Mouse (Mus musculus) gonadal fat pad, adult 2 months (tissue): ENCODE measurements at regions not wholly inside any gene's neighbourhood (a gene's known extent, or its start where the extent isn't known, plus 50 kb on each side); places are given as distances from the start of the nearest gene placed in this dataset.

Source experiments
- DNase-seq: peaks from one replicate; pipeline ENCODE4 v3.0.0-alpha.2; 2012; ENCODE audit warnings: low read depth

DNA sequence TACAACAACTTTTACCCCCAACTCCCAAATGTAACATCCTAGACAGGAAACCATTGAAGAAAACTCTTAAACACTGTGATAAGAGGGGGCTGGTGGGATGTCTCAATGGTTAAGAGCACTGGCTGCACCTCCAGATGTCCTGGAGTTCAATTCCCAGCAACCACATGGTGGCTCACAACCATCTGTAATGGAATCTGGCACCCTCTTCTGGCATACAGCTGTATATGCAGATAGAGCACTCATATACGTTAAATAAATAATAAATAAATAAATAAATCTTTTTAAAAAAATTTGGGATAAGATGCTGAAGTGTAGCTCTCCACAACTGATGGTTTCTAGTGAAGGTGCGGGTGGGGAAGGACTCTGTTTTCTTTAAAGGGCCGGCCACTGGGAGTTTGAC is 69.3 kb downstream of the Kctd15 start:
- no peak for DNase-seq

DNA sequence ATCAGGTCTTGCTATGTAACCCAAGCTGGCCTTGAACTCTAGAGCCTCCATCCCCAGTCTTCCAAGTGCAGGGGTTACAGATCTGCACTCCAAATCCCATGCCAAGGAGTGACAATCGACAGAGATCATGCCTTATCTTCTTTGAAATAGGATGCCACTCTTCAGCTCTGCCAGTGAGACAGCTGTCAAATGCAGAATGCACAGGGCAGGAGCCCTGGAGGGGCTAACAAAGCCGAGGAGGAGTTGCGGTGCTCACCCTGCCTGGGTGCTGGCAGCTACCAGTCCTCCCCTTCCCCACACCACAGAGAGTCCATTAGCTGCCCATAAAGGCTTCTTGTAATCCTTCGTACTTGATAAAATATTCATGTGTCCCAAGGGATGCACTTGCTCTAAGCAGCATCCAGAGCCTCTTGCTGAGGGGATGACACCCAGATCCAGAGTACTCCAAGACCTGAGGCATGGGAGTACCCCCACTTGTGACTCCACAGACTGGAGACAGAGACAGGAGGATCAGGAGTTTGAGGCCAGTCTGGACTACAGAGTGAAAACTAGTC is 71.1 kb downstream of the Kctd15 start:
- no peak for DNase-seq

DNA sequence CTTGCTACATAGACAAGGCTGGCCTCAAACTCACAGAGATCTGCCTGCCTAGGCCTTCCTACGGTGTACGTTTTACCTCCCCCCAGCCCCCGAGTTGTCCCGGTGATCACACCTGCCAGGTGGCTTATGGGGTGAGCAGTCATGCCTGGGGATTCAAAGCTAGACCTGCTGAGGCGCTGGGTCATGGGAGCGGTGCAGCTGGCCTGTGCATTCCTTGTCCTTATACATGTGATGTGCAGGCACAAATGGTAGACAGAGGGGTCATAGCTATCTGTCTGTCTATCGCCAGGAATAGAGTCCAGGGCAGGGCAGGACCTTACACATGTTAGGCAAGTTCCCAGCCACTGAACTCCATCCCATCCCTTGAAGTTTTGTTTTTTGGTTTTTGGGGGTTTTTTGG is 71.7 kb downstream of the Kctd15 start:
- DNase-seq, result no peak

DNA sequence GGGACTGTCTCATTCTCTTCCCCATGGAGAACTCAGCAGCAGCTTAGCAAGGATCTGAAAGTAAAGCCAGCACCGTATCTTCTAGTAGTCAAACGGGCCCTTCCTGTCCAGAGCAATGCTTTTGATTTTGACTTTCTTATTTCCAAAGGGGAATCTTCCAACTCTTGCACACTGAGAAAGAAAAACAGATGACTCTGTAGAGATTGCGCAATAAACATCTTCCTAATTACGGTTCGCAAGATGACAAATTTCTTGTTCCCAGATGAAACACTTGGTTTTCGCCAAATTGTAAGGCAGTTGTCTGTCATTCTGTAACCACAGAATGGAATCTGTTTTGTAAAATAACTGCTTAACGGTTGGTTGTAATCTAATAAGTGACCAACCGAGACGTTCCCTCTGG is 75.7 kb downstream of the Kctd15 start:
- DNase-seq, result no peak

DNA sequence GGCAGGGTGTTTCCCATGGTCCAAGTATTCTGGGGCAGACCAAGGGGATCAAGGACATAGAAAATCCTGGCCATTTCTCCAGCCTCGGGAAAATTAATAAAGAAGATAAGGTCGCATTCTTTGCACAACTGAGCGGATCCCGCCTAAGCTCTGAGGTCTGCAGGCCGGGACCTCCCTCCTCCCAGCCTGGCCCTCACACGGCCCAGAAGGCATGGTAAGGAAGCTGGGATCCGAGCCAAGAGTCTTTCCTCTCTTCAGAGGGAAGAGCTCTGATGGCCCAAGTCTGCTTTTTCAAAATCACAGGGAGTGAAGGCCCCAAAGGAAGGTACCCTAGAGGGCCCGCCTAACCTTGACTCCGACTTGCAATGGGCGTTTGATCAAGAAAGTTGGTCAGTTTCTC is 85.2 kb downstream of the Kctd15 start:
- no peak for DNase-seq

DNA sequence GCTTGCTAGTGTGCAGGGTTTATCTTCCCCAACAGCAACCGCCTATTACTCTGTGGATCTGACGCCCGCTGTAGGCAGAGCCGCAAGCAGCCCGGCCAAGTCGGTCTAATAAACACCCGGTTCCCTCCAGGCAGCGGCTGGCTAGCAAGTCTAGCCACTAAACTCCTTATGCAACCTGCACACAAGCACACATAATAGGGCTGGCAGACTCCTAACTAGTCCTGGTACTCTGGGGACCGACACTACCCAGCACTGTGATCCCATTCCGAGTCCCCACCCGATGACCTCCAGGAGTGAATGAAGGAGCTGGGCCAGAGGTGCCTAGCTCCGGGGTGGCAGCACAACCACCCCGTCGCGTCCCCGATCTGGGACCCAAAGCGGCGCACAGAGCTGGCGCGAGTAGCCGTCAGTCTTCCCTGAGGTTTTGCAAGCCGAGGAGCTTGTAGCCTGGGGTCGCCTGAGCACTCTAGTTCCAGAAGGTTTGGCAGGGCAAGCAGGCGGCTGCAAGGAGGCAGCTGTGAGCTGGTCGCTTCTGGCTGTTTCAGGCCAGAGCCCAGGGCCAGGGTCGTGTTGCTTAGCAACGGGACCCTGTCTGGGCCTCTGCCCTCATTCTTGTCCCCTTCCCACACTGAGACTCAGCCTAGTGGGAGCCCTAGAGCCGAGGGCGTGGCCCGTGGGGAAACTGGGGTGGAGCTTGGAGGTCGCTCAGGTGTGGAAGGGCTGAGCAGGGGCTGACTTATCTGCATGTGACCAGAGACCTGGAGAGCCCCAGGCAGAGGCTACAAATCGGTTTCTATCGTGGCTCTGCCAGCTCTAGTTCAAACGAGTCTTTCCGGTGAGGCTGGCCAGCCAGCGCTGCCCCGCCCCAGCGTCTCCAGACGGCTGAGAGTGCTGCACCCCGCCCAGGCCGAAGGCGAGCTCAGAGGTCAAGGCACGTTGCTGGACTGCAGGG is 86.1 kb downstream of the Kctd15 start:
- DNase-seq, result peak; percentile 38

DNA sequence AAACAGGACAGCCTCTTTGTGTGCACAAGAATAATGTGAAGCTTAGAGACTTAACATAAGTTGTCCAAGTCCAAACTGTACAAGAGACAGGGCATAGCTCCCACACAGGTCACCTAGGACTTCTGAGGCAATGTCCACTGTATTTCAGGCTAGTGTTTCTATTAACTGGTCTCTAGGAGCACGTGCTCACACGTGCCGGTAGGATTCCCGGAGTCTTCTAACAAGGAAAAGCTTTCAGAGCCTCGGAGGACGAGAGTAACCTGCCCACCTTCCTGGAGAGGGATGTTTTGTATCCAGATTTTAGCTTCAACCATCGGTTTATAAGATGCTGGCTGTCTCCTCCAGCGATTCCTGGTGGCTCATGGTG is 86.8 kb downstream of the Kctd15 start:
- DNase-seq, result no peak

DNA sequence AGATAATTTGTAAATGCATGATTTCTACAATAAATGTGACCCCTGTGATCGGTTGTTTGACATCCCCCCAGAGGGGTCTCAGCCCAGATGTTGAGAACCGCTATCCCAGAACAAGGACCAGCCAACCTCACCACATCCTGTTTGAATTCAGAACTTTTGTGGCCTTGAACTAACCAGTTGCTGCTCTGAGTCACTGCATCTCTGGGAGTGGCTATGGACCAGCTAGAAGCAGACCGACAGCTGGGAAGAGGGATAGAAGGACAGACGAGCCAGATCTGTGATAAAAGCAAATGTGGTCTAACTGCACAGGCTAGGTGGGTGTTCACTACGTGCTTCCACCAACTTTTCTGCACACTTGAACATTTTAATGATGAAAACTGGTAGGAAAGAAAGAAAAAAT is 89.0 kb downstream of the Kctd15 start:
- DNase-seq, result no peak

DNA sequence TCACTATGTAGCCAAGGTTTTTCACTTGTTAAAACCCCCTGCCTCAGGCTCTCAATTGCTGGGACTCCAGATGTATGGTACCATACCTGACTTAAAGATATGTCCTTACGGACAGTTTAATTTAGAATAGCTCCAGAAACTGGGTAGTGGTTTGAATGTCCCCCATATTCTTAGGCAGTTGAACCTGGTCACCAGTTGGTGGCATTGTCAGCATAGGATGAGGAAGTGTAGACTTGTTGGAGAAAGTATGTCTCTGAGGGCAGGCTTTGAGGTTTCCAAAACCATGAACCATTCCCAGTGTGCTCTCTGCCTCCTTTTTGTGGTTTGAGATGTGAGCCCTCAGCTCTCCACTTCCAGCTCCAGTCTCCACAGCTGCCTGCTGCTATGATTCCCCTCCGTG is 94.4 kb downstream of the Kctd15 start:
- DNase-seq, result no peak

DNA sequence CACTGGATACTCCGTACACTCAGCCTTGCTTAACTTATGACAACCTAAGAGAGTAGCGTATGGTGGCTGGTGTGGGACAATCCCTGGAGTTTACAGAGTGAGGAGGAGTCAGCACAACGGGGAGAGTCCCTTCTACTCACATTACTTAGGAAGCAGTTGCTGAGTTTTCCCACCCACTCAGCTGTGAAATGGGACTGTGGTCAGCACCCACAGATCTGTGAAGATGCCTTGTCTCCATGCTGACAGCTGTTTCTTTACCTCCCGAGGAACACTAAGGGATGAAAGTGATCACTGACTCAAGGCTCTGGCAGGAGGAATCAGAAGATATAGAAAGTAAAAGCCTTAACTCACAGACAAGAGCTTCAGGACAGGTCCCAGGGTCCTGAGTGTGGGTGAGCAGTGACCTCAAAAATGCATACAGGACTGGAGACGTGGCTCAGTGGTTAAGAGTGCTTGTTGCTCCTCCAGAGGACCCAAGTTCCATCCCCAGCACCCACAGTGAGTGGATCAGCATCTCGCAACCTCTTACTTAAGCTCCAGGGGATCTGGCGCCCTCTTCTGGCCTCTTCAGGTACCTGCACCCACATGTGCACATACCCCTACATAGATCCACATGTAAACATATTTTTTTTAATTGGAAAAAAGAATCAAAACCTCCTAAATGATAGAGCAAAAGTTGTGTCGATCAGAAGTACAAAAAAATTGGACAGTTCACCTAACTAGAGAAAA is 97.8 kb downstream of the Kctd15 start:
- no peak for DNase-seq

DNA sequence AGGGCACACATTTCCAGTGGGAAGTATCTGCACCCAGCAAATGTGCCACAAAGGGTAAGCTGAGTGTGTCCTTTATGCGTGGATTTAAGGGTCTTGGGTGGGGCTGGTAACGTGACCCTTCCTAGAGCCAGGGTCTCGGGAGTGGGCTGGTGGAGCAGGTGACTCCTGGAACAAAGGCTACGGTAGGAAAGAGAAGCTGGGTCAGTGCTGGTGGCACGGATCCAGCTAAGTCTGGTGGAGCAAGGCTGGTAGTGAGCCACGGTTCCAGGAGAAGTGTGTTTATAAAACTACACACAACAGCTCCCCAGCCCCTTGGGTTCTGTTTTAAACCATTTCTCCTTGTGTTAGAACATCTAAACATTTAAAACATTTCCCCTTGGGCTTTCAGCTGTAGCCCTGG is 101.3 kb downstream of the Kctd15 start:
- DNase-seq, result no peak

DNA sequence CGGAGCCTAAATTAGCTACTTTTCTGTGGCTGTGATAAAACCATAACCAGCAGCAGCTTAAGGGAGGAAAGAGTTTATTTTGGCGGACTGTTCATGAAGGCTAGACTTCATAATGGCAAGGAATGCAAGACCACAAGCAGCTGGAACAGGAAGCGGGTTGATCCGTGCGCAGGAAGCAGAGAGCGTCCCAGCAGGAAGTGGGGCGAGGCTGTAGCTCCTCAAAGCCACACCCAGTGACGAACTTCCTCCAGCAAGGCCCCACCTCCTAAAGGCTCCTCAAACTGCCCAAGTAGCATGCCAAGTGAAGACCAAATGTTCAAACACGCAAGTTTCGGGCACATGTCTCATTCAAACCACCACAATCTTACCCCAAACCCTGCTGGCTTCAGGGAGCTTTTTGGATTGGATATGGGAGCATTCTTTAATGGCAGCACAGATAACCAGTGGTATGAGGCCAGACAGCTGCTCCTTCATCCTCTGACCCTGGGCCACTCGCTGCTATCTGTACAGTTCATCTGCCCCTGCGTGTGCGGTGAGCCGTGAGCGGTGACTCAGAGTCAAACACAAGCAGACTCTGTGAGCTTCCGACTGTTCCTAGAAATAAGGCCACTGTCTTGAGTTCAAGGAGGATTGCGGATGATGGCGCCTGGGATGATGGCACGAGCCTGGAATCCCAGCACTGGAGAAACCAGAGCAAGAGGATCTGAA is 109.8 kb downstream of the Kctd15 start:
- no peak for DNase-seq

DNA sequence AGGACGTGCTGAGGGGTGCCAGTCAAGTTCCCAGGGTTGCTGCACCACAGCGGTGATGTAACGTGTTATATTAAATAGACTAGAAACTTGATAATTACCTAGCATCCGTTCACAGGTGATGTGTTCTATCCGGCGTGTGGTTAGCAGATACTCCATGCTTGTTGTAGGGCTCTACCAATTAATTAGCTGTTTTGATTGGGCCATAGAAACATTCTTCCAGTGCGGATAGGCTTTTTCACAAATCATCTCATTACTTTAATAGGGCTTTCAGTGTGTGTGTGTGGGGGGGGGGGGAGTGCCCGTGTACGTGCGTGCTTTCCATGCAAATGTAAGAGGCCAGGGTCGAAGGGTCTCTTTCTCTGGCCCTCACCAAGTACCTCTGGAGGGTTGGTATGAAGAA is 110.6 kb downstream of the Kctd15 start:
- DNase-seq, result no peak

DNA sequence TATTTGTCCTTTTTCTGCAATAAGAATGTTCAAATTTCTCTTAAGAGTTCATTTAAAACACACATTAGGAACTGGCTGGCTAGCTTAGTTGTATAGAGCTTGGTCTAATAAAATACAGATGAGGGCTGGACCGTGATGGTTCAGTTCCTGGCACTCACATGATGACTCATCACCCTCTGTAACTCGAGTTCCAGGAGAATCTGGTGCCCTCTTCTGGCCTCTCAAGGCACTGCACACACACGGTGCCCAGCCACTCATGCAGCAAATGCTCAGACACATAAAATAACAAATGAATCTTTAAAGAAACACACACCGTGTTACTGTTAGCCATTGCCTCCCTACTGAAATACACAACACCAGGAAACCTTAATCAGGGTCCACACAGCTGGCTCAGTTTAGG is 114.6 kb downstream of the Kctd15 start:
- no peak for DNase-seq

DNA sequence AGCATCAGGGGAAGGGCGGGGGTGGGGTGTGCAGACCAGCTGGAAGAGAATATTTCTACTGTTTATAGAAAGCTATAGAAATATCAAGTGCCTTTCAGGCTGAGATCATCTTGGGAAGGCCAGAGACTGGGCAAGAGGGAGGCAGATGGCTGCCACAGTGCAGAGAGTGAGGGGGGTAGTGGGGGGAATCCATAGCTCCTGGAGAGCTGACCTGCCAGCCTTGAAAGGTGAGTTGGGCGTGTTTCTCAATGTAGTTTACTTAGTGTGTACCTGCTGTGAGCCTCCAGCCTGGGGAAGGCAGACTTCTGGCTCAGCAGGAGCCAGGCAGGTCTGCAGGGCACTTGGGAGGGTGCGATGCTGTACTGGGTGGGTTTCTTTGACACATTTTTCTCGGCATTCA is 115.5 kb downstream of the Kctd15 start:
- no peak for DNase-seq

DNA sequence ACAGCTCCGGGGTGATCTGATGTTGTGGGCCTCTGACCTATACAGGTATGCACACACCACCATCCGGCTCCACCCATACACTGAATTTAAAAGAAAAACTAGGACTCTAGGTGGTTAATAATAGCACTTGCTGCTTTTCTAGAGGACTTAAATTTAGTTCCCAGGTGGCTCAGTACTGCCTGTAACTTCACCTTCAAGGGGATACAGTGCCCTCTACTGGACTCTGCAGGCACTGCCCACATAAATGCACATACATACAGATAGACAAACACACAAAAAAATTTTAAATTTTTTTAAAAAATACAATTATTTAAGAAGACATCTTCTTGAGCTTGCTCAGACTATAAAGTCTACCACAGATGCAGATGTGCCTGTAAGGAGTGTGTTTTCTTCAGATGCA is 116.7 kb downstream of the Kctd15 start:
- DNase-seq, result no peak

DNA sequence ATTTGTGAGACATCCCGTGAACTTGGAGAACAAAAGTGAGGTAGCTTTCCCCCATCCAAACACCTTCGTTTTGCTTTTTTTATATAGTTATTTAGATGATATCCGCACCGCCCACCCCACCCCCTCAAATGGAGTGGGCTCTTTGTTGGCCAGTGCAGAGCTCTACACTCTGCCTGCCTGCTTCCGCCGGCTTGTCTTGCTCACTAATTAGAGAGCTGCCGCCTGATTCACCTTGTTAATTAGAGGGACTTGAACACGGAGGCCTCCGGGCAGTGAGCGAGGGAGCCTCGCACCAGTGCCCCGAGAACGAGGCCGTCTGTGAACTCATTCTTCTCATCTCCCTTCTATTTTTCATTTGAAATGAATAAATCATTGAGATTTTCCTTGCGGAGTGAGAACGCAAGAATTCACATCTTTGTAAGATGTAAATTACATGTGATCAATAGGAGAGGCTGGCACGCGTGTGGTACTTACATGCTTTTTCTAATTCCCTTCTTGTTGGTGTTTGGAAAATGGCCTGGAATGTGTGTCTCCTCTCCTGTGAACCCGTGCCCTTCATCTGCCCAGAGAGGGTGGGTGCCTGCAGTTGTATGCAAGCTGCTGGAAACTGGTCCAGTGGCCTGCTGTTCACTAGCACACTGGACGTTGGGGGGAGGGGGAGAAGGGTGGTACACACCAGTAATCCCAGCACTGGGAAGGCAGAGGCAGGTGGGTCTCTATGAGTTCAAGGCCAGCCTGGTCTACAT is 118.0 kb downstream of the Kctd15 start:
- DNase-seq, result no peak

DNA sequence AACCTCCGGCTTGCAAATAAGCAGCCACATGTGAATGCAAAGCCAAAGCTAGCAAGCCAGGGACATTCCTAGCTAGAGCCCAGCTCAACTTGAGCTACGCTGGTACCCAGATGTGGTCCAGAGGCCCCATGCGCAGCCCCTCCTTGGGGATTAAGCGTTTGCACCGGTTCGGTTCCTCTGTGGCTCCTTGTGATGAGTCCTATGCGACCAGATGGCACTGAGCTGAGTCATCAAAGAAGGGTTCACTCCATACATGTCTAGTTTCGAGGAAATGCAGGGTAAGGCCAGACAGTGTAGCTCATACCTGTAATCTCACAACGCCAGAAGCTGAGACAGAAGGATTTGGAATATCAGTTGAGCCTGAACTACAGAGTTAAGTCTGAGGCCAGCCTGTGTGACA is 119.4 kb downstream of the Kctd15 start:
- no peak for DNase-seq

DNA sequence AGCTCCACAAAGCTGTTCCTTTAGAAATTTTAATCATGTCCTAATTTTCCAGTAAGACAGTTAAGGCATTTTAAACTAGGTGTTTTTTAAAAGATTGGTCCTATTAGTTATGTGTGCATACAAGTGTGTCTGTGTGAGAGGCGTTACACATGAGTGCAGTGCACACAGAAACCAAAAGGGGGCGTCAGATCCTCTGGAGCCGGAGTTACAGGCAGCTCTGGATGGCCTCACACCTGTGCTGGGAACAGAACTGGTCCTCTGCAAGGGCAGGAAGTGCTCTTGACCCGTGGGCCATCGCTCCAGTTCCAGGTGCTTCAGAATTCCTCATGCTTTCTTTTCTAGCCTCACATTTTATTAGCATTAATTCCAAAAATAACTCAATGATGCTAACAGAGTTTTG is 122.3 kb downstream of the Kctd15 start:
- no peak for DNase-seq

DNA sequence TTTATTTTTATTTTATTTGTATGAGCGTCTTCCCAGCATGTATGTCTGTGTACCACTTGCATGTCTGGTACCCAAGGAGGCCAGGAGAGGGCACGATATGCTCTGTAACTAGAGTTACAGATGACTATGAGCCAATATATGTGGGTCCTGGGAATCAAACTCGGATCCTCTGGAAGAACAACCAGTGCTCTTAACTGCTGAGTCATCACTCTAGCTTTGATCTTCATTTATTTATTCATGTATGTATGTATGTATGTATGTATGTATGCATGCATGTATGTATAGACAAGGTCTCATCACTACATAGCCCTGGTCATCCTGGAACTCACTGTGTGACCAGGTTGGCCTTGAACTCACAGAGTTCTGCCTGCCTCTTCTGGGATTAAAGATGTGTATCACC is 124.9 kb downstream of the Kctd15 start:
- no peak for DNase-seq

DNA sequence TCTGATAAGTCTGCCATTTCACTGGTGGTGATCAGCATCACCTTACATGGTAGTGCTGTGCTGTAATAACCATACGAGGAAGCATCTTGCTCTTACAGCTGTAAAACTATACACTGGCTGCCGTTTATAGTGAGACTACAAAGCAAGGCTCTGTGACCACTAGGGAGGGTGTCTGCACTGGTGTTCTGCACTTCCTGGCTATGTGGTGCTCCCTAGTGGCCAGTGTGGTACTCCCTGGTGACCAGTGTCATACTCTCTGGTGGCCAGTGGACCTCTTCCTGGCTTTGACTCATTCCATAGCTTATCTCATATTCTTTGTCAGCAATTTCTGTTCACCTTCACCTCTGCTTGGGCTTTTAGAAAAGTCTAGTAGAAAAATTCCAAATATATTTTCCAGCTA is 114.7 kb upstream of the Lsm14a start:
- DNase-seq, result no peak

DNA sequence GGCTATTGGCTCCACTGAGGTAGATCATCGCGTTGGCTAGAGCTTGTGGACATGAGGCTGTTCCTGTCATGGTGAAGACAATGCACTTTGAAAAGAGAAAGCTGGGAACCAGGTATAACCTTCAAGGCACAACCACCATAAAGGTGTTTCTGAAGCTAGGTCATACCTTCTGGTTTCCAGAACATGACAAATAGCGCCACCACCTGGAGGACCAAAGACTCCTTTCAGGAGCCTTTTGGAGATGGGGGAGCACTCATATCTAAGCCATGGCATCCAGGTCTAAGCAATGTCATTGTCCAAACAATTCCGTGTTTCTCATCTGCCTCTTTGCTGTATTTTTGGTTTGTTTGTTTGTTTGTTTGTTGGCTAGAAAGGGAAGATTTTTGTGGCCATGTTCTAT is 113.7 kb upstream of the Lsm14a start:
- no peak for DNase-seq
